Mouse (Mus musculus) frontal cortex, adult (tissue): ENCODE results near the gene Gm17604.
A peak's percentile ranks its signal among the peaks of the same experiment; 100 is the strongest.

Source experiments
- ATAC-seq: cut with Nextera tagmentation; 2 replicates; pipeline ENCODE4 v1.9.2; 2017; ENCODE audit warnings: mild to moderate bottlenecking, moderate library complexity, mixed read lengths; ENCODE audit not compliant: low TSS enrichment

The Gm17604 gene

DNA sequence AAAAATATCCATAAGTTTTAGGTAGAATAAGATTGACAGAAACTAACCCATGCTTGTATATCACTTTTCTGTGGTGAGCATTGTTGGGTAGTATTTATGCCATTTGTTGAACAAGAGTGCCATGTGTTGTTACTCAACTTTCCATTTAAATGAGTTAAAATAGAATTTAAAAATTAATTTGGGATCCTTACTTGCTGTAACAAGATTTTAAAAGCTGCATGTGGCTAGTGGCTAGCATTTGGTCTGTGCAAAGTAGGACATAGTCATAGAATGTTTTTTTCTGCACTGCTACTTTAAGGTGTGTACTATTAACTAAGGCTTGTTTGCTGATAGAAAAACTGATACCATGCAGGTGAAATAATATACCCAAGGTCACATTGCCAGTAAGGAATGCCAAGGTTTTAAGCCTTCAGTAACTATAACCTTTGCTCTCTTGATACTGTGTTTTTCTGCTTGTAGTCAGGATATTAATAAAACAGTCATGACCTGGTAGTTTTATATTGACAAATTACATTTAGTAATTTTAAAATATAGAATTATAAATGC lies at the start of gene Gm17604:
Gene Gm17604 (minus strand): TSS at position 51 of the 546 bp plus-strand sequence.
- no peak for ATAC-seq

DNA sequence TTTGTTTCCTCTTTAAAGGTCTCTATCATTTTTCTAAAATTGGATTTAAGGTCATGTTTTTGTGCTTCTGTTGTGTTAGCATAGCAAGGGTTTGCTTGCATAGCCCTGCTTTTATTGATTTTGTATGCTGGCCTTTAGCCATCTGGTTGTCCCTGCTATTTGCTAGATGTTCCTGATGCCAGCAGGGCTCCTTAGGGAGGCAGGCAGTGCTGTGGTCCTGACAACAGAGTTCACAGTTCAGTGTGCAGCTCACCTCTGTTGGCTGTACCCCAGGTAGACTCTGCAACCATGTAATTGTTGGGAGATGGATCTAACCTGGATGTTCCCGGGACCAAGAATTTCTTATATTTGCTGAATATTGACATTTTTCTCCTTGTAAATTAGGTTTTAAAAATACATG lies 45.3 kb upstream of the Gm17604 start:
- no peak for ATAC-seq

GRCm38 (mm10) chrX:165003141-165003540 lies 1.5 kb downstream of the Gm17604 start:
- no peak for ATAC-seq

GRCm38 (mm10) chrX:164980193-164980775 lies 24.3 kb downstream of the Gm17604 start, which contains the start of the genes Mospd2 and Fancb:
Gene Mospd2, minus strand, starts transcription at chrX:164980375.
Gene Fancb, plus strand, starts transcription at chrX:164980592.
- peak; percentile 100 for ATAC-seq

DNA sequence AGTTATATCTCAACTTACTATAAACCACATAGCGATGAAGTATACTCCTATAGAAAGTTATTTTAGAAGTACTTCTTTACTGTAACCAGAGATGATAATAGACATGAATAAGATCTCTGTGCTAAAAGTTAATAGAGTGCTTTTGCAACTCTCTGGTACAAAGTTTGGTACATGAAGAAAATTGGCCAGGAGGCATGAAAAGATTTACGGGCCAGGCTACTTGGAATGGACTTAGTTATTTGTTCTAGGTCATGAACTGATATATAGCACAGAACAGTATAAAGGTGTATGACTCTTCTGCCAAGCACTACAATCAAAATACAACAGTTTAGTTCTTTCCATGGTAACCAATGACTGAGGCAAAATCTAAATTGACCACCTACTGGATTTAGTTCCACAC lies 25.8 kb downstream of the Gm17604 start:
- ATAC-seq = no peak

DNA sequence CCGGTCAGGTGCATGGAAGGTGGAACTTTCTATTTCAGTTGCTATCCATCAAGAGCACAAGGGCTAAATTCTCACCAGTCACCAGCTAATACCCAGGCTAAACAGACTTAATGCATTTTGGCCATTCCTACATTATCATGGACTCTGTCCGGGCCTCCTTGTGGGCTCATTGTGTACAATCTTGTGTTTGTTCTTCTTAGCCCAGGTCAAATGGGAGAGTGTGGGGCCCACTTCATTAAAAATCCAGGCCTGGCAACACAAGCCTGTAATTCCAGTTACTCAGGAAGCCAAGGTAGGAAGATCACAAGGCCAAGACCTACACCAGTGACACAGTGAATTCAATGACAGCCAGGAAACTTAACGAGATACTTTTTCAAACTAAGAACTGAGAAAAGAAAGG lies 33.4 kb downstream of the Gm17604 start:
- ATAC-seq = no peak

- ATAC-seq = no peak
These were observed 38.7 kb downstream of the Gm17604 start for GRCm38 (mm10) chrX:164965750-164966448.
